Mouse (Mus musculus): ENCODE results near the gene Herpud2.
A peak's percentile ranks its signal among the peaks of the same experiment; 100 is the strongest.
"Not testable (repeated sequence)": the region's sequence is repeated elsewhere in the genome, so short reads cannot be mapped to it uniquely, and the experiment has no call there.

Herpud2 gene

GRCm38 (mm10) chr9:25143950-25144349 lies 7.7 kb downstream of the Herpud2 start:
- DNase-seq: no peak

GRCm38 (mm10) chr9:25142988-25143387 lies 8.6 kb downstream of the Herpud2 start:
- no peak for DNase-seq

GRCm38 (mm10) chr9:25142041-25142440 lies 9.6 kb downstream of the Herpud2 start:
- DNase-seq: no peak

- peak; percentile 5 to 17 for DNase-seq
Observed at GRCm38 (mm10) chr9:25140330-25140729, 11.3 kb downstream of the Herpud2 start.

DNA sequence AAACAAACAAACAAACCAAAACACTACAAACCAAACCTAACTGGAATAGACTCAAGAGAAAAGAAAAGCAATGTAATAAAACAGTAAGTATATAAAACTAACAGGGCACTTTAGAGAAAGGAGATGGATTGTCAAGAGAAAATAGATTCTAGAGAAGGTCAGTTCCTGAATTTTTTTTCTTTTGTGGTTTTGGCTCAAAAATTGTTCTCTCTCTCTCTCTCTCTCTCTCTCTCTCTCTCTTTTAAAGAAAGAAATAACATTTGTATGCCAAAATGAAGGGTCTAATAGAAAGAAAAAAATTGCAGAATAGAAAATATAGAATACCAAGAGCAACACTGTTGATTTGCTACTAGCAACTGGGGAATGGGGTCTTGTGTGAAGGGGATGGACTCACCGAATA lies 12.7 kb downstream of the Herpud2 start:
- no peak for DNase-seq

DNA sequence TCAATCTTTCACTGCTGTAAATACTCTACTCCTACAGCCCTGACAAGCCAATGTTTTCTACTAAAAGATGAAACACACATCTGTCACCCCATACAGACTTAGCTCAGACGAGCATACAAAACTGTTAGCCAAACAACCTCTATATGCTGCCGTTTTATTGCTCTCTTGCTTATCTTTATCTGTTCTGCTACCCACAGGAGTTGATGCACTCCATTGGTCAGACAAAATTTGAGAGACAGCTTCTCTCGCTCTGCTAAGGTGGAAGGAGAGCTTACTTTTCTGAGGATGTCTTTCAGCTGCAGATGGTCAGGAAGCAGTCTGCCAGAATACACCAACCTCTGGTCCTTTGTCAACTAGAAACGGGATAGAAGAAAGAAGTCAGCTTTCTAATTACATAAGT lies 18.7 kb downstream of the Herpud2 start:
- no peak for DNase-seq

DNA sequence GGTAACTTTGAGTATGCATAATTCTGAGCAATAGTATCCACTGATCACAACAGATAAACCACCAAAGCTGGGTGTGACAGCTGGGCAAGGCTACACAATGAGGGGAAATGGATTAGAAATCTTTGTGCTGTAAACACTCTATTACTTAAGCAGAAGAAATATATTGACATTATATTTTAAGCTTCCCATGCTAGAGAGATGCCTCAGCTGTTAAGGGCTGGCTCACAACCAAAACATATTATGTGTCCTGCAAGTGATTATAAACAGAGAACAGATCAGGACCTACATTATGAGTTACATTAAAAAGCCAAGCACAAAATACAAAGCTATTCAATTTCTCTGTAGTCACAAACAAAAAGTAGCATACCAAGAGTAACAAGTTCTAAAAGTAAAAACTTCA lies 19.4 kb downstream of the Herpud2 start:
- no peak for DNase-seq

- no peak for DNase-seq
Observed at GRCm38 (mm10) chr9:25124048-25124447, 27.6 kb downstream of the Herpud2 start.

- DNase-seq: not testable (repeated sequence)
Observed at GRCm38 (mm10) chr9:25123590-25123989, 28.0 kb downstream of the Herpud2 start.

GRCm38 (mm10) chr9:25104638-25105037 lies 47.0 kb downstream of the Herpud2 start:
- peak; percentile 12 to 29 for DNase-seq

DNA sequence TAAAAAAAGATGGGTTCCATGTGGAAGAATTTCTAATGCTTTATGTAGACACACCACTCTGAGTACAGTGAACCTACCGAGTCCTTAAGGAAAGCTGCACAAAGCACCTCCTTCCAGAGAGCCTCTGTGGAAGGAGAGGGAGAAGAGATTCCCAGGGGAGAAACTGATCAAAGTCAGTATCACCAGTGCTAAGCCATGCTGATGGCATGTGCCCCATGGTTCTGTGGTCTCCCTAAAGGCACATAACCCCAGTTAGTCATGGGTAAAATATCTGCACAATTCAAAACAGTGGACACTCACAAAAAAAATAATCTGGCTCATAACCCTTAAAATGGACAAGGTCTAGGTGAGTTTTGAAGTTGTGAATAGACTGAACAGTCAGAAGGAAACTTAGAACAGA lies 48.7 kb downstream of the Herpud2 start:
- DNase-seq: no peak

DNA sequence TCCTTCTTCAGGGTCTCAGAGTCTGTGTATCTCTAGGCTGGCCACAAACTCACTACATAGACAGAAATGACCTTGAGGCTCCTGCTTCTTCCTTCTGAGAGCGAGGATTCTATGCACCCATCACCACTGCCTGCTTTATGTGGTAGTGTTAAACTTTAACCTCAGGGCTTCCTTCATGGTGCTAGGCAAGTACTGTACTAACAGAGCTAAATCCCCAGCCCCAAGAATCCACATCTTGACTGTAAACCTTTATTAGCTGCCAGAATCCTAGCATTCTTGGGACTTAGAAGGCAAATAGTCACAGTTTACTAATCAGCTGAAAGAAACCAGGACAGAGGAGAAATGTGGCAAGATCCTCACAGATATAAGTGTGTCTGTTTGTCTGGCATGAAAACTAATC lies 60.8 kb downstream of the Herpud2 start:
- no peak for DNase-seq

DNA sequence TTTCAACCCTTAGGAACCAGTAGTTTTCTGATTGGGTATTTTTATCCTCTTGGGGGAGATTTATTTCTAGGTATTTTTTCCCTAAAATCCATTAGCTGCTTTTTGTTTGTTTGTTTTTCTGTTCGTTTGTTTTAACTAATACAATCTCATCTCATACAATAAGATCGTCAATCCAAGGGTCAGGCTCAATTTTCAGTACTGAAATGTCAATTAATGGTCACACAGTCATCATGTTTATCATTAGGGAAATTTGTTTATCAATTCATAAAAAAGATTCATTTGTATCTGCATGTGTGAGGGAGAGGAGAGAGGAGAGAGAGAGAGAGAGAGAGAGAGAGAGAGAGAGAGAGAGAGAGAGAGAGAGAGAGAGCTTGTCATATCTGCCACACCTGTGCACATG lies 62.5 kb downstream of the Herpud2 start, which contains the start of gene Gm10181:
Gene Gm10181 (plus strand): TSS at position 301 of the 400 bp plus-strand sequence.
- no peak for DNase-seq

DNA sequence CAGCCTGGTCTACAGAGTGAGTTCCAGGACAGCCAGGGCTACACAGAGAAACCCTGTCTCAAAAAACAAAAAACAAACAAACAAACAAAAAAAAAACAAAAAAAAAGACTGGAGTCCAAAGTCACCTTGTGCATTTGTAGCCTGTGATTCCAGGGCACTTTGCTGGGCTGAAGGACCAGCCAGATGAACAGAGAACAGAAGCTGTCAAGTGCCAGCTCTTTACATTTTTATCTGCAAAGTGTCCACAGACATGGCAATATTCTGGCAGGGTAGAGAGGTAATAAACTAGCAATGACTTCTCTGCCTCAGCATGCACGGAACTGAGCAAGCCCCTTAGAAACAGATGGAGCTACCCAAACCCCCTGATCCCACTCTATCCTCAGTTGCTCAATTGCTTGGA lies 75.1 kb downstream of the Herpud2 start:
- no peak for DNase-seq

DNA sequence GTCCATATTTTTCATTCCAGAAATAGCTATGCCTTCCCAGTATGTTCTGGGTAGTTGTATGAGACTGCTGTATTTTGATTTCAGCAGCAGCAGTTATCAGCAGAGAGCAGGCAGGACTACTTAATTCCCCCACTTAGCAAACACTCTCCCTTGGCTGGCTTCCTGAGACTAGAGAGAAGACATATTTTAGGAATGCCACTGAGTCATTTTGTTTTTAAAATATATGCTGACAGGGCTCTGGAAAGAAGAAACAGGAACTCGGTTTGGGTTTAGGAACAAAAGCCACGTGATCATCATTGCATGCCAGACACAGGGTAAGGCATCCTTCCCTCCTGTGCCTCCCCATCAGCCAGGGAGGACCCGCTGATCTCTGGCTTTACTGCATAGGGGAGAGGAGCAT lies 75.6 kb downstream of the Herpud2 start:
- DNase-seq: no peak

GRCm38 (mm10) chr9:25072666-25073065 lies 79.0 kb downstream of the Herpud2 start:
- no peak for DNase-seq

- DNase-seq: no peak
Observed at GRCm38 (mm10) chr9:25058726-25059125, 92.9 kb downstream of the Herpud2 start.
